Mouse (Mus musculus) cerebellum, postnatal 36 days (tissue): ENCODE measurements around the gene Pgls.

Experiments
- DNase-seq, 2 experiments: peaks; one replicate each; pipeline ENCODE4 v3.0.0; 2021 to 2022; ENCODE audit warnings: mixed read lengths in 2 of 2

Pgls gene

DNA sequence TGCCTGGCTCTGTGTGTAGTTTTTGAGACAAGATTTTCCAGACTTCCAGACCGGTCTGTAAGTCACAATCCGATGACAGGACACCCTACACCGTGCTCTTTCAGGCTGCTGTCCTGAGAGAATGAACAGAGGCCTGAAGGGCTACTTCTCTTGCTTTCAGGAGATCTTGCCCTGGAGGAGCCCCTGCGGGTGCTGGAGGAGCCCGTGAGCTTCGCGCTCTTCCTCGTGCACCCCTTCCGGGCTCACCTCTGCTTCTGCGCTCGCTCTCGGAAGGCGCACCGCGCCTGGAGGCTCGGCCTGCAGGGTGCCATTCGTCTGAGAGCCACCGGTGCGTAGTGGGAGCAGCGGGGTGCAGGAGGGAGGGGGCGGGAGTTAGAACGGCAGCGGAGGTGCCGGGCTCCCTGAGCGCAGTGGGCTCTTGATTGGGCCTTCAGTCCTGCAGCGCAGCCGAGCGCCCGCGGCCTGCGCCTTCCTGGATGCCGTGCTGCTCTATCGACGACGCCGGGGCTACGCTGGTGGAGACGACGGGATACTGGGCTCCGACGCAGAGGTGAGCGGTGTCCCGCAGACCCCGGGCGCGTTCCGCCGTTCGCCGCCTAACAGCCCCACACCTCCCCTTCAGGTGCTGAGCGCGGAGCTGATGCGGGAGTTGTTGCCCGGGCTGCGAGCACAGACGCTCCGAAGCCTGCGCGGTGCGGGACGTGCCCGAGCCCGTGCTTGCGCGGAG is 10.1 kb downstream of the Pgls start:
- no peak for DNase-seq

DNA sequence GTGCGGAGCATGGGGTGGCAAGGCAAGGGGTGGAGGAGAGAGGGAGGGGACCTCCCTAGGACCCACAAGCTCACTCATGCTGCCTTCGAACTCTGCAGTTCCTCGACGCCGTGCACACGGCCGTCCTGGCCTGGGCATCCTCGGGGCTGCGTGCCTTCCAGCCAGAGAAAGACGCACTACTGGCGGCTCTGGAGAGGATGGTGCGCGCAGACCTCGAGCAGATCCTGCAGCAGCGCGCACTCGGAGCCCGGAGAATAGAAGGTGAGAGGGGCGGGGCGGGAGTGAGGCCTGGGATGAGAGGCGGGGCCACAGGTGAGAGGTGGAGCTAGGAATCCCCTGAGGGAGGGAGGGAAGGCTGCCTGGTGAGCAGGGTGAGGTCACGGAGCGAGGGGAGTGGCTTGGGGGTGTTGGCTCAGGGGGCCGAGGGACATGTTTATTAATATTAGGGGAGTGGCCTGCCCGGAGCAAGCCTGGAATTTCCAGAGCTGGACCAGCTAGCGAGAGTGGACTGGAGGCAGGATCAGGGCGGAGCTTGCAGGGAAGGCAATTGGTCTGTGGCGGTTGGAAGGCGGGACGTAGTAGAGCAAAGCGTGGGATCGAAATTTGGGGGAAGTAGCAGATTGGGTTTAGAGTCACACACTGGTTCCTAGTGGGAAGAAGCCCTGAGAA is 10.8 kb downstream of the Pgls start:
- DNase-seq: no peak

DNA sequence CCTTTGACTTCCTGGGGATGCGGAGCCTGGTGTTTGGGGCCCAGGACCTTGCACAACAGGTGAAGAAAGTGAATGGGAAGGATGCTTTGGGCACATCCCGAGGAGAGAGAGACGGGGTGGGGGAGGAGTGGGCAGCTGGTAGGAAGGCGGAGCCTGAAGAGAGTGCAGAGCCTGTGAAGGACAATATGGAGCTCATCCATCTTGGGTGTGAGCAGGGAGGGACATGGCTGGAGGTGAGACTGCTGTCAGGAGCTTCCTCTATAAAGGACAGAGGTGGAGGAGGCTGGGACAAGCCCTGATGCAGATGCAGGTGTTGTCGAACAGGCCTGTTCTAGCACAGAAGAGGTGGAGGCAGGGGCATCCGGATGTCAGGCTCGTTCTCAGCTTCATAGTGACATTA is 12.0 kb downstream of the Pgls start:
- DNase-seq: no peak

DNA sequence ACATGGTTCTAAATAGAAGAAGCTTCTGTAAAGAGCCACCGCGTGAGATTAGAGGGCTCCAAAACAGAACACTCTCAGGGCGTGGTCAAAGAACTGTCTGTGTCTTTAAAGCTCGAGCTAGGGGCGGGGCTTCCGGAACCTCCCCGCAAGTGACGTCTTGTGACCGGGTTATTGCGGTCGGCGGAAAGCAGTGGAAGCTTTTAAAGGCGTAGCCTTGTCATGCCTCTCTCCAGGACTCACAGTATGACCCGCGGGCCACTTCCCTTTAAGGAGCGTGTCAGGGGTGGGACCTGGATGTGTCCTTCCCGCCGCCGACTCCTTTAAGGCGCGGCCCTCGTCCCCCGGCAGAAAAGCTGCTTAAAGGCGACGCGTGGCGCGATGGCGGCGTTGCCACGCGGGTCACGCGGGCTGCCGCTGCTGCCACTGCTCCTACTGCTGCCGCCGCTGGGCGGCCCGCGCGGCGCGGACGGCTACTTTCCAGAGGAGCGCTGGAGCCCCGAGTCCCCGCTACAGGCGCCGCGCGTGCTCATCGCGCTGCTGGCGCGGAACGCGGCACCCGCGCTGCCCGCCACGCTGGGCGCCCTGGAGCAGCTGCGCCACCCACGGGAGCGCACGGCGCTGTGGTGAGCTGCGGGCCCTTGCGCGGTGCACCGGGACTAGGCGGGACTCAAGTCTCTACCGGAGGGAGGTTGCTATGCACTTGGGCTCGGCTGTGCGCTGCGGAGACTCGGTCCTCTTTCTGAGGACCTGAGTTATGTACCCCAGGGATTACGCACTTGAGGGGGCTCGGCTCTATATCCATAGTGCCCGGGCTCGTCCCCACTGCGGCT is 19.1 kb downstream of the Pgls start, which contains the start of gene Colgalt1:
TSS of gene Colgalt1 (plus strand) at position 177 of the 830 bp plus-strand sequence.
- DNase-seq: peak; percentile 97

DNA sequence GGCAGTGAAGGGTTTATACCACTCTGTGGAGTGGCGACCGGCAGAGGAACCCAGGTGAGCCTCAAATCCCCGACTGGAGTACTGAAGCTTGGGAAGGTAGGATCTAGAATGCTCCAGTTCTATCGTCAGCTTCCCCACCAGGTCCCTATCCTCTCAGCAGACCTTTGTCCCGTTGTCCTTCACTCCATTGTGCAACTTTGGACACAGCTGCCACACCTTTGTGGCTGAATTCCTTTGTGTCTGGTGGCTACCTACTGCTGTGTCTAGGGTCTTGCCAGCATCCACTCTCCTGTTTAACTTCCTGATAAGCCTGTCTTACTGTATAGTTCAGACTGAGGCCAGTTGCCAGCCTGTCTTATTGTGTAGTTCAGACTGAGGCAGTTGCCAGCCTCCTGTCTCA is 20.2 kb downstream of the Pgls start:
- no peak for DNase-seq

DNA sequence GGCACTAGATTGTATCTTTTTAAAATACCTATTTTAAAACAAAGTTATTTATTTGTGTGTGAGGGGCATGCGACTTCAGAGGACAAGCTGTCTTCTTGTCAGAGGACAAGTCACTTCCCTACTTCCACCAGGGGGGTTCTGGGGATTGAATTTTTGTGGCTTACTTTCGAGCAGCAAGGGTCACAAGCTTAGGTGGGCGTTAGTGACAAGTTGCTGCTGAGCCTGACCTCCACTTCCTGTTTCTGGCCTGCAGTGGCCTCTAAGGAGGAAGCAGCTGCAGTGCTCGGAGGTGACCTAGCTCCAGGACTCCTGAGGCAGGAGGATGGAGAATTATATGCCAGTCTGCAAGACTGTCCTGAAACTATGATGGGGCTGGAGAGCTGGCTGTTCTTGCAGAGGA is 21.4 kb downstream of the Pgls start:
- no peak for DNase-seq

DNA sequence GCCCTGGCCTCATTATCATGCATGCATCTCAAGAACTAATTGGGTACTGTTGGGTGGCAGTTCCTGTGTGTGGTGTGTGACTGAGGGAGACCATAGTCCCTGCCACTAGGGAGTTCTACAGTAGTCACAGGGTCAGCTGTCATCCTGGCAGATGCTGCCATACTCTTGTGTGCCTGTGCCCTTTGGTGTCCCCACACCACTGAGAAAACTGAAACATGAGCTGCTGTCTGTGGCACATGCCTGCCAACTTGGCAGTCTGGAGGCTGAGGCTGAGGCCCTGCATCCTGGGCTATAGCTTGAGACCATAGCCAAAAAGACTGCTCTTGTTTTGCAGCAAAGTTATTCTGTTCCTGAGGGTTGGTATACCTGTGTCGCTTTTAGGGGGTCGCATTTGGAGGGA is 27.8 kb downstream of the Pgls start:
- no peak for DNase-seq

DNA sequence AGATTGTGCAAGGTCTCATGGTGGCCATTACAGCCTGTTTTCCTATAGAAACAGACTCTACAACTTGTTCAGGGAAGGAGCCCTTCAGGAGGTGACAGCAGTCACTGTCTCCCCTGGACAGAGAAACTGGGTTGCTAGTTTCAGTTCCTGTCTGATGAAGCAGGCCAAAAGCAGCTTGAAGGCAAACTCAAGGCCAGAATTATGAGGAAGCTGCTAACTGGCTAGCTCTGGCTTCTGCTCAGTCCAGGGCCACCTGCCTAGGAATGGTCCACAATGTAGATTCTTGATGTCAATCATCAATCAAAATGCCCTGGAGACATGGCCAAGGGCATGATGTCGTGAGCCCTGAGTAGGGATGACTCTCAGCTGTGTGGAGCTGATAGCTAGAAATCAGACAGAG is 33.1 kb downstream of the Pgls start:
- DNase-seq: no peak

DNA sequence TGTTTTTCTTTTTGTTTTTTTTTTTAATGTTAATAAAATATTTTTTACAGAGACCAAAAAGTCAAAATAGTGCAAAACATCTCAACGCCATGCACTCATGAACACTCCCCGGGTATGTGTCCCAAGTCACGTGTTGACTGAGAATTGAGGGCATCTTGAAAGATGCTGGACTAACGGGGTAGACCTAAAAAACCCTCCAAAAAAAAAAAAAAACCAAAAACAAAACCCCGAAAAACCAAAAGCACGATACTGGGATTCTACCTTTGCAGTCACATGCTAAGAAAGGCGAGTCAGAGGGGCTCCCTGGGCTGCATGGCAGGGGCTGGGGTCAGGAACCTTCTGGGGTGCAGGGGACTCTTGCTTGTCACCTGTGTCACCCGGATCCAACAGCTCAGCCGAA is 34.8 kb downstream of the Pgls start:
- DNase-seq: no peak

DNA sequence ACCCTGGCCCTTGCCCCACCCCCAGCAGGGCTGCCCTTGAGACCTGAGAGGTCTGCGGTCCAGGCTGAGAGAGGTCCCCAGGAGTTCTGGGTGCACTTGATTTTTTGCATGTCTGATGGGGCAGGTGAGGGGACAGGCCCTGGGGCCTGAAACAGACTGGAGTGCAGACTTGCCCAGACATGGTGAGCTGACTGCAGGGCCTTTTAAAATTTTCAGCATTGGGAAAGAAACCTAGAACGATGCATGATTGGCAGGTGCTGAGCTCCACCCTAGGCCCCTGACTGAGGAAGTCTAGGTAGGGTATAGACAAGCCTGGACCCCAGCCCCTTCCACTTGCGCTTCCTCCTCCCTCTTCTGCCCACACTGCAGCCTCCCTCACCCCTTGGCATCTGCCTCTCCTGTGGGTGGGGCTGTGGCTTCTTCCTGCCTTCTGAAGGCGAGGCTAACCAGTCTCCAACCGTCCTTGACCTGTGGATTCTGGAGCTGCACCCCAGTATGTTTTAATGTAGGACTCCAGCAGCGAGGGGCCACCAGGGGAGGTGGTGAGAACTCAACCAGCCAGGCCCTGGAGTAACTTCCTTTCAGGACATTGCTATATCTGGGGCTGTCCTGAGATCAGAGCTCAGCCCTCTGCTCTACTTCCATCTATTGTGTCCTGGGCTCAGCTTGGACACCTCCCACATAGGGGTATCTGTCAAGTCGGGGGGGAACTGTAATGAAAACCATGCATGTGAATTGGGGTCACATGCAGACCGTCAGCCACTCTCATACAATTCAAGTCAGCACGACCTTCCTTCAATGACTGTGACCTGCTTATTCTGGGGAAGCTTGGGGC is 35.5 kb downstream of the Pgls start:
- DNase-seq: no peak

DNA sequence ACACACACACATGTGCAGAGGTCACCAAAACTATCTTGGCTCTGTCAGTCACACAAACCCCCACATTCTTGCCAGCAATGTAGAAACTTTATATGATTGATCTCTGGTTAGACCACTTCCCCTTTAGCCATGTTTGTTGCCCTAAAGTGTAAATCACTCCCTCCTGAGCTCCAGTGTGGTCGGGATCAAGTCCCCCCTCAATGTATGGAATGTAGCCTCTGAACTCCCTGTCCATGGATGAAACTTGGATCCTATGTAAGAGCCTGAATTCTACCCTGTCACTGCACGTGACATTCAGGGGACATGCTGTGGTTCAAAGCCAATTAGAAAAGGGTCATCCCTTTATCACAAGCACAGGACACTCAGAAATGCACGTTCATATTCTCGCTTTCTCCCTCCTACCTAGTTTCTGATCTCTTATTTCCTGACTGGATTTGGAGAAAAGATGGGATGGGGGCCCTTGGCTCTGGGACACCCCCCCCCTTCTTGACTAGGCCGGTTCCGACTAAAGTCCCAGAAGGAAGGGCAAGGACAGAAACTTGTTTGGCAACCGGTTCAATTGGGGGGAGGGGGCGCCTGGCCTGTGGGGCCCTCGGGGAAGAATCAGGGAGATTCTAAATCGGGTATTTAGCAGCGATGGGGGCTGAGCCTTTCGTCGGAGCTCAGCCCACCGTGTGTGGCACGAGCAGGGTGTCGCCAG is 36.6 kb downstream of the Pgls start:
- DNase-seq: no peak

DNA sequence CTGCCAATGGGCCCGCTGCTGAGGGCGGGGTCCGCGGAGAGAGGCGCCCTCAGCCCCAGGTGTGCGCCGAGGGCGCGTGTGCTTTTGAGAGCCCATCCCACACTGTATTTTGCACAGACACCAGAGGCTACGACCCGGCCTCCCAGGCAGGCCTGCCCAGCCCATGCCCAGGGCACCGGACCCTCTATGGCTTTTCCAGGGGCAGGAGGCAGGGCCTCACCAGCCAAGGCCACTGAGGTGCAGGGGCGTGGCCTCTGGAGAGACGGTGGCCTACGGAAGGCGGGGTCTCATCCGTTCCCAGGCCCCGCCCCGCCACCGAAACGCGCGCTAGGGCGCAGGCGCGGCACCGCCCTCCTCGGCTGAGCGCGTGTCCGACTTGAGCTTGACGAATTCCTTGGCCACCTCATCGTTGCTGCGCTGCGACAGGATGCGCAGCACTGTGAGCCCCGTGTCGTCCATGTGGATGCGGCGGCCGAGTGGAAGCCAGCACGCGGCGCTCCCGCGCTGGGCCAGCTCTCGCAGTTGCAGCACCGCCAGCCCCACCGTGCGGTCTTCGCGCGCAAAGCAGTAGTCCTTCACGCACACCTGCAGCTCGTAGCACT is 37.2 kb downstream of the Pgls start:
- peak; percentile 85 to 89 for DNase-seq

DNA sequence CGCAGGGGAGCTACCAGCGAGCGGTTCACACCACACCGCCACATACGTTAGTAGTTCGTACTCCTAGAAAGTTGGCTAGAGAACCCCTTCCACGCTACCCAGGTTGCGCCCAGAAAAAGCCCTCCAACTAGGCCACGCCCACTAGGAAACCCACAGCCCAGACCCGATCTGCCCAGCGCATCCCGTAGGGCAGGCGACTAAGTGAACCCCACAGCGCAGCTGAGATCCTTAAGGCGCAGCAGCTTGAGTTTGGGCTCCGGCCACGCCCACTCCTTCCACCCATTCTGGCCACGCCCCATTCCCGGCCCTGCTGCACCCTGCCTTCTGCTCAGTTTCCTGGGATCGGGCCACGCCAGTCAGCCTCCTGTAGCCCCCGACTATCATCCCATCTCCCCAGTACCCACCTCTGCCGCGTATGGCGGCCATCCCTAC is 37.8 kb downstream of the Pgls start:
- no peak for DNase-seq

DNA sequence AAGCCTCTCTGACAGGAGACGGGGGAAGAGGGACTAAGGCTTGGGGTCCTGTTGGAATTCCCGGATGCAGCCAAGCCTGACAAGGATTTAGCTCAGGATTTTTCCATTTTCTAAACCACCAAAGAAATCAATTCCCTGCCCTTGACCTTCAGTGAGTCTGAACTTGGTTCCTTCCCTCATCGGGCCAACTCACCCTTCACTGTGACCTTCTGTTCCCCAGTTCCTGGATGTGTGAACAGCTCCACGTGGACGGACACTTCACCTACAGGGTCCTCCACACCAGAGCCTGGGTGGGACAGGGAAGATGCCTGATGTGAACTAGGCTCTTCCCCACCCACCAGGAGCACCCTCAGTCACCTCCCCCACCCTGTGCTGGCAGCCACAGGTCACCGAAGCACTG is 38.8 kb downstream of the Pgls start:
- no peak for DNase-seq

DNA sequence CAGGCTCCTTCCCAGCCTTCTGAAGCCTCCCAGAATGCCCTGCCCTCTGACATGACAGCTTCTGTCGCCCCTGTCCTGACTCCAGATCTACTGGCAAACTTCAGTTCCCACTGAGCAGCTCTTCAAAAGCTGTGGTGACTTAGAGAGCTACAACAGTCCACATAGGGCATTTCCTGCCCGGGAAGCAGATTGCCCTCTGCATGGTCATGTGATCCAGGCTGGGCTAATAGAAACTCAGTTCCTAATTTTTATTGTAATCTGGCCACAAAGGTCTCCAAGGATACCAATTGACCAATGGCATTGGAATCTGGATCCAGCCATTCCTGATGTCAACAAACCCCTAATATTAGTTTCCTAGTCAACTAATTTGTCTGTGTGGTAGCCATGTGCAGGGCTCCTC is 39.9 kb downstream of the Pgls start:
- no peak for DNase-seq

DNA sequence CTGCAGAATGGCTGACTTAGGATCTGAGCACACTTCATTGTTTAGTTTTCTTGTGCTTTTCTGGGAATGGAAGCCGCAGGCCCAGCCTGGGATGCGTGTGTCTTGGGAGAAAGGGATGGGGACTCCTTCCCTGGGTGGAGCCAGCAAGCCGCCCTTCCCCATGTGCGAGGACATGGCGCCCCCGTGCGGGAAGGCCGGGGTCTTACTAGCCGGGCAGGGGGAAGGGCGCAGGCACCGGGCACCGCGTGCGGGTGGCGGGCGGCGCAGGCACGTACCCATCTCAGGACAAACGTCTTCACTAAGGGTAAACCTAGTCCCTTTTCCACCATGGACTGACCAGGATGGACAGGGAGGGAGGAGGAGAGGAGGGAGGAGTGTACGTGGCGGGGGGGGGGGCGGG is 41.2 kb downstream of the Pgls start:
- DNase-seq: peak in 1 of 2 experiments; percentile 45

DNA sequence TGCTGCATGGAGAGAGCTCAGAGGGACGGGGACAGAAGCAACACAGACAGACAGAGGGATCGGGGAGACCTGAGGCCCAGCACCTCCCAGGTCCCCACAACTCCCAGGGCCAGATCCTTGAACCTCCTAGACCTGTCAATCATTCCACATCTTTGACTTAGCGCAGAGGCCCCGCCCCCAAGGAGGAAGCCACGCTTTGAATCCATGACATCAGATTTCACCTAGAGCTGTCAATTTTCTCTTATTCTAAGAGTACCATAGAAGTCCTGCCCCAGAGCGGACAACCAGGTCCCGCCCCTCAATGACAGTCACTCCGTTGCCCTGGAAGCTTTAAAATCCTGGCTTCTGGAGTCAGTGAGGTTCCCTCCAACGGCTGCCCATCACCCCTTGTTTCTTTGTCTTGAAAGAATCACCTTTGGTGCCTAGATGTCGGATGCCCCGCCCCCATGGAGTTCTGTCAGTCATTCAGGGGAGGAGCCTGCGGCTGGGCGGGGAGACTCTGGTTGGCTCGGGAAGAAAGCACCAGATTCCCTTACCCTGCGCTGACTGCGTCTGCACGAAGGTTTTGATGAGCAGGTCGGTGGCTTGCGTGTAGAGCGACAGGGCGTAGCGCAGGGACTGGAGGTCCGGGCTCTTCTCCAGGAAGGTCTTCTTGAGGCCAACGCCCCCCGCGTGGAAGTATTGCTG is 42.1 kb downstream of the Pgls start:
- no peak for DNase-seq

DNA sequence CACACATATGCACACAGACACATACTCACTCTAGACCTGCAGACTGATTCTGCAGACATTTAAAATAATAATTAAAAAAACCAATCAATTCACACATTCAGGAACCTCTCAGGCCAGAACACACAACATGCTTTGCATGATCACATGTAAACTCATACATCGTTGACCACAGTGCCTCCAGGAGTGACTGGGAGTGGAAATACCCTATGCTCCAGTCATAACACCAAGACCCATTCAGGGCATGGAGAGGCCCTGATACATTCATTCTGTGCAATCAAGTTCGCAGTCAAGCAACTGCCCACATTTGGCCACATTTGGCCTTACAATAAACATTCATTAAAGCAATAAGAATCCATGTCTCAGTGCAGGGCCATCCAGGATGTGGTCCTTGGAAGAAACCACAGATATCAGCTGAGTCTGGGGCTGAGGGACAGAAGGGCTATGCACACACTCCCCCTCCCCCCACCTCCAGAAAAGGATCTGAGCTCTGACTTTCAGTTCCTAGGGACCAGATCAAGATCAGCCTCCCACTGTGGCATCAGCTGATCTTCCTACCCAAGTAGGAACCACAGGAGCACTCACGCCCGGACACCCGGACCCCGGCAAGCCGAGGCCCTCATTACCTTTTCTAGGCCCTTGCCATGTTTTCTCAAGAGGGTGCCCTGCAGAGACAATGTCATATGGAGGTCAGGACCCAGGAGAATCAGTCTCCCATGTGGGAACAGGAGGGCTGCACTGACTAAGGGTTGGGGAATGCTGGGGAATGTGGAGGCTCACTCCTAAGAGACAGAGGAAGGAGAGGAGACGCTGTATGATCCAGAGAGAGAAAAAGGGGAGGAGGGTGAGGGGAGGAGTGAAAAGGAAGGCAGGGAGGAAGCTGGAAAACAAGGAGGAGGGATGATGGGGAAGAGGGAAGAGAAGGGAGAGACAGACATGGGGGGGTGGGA is 45.4 kb downstream of the Pgls start:
- no peak for DNase-seq

DNA sequence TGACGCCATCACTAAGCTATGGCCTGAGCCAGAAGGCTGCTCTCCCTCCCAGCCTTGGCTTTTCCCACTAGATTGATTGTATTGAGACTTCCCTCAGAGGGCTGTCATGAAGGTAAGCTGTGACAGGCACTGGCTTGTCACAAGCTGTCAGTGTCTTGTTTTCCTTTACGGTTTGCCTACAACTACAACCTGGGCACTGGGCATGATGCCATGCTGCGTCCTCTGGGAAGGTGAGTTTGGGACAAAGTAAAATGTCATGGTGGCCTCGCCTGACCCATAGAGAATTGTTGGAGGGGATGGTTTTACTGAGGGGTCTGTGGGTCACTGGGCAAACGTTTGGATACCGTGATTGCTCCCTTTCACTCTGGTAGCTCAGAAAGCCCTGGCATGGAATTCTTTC is 46.3 kb downstream of the Pgls start:
- no peak for DNase-seq

DNA sequence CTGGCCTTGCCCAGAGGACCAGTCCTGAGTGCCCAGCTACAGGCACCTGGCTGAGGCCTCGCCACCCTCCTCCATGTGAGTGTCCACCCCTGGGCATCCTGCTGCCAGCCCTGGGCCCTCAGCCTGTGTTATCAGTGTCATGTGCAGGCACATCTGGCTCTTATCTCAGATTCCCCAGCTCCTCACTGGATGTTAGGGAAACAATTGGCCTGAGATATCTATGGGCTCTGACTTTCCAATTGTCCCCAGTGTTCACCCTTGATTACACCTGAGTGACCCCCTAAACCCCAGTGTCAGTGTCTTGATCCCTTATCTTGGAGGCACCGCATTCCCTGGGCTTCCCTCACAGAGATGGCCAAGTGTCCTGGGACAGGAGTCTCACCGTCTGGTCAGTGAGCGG is 47.3 kb downstream of the Pgls start:
- DNase-seq: no peak
